Mouse (Mus musculus): ENCODE measurements around the gene Cabp1. TPM values are rescaled to one million over a fixed set of nuclear protein-coding genes. Genes with fewer than 3 reads are reported as not detected.

The Cabp1 gene
- polyA plus RNA-seq, 1 experiment from 2014 or later = 0.44 TPM

- ATAC-seq (ENCODE audit: low FRiP score, low TSS enrichment) (peak; percentile 97), DNase-seq (ENCODE audit: low spot score) (peak; percentile 93)
- peak within 1 kb of the TSS; percentile 99 for H3K4me2 ChIP-seq (replicated peaks; ENCODE audit: low read depth)
- 0 out of 2 replicates have a peak, but pooled peaks cover 3% of the 10 kb centered on the region for H3K36me3 ChIP-seq (ENCODE audit: control insufficient read depth, insufficient read depth, low read length)
- H3K9me3 ChIP-seq (ENCODE audit: control insufficient read depth, low read length) = no peaks in the 10 kb centered on the region
- peak within 1 kb of the TSS; percentile 92 for H3K4me3 ChIP-seq (ENCODE audit: low read depth, low read length)
- 0 out of 2 replicates have a peak within 1 kb of the TSS, but pooled peaks have one; percentile 35 for H3K27ac ChIP-seq (replicated peaks)
- WGBS = under 1% methylated on average over 50 of the region's 81 CpGs
- H3K4me1 ChIP-seq (replicated peaks; ENCODE audit: control insufficient read depth, insufficient read depth) = no peaks in the 10 kb centered on the region; the same call in 1 of the 2 replicates
- H3K9ac ChIP-seq (ENCODE audit: low read length) = peak within 1 kb of the TSS; percentile 83
- H3K27me3 ChIP-seq (ENCODE audit: control insufficient read depth, insufficient read depth, low read length) = no peaks in the 10 kb centered on the region
- TF ChIP-seq CTCF (IDR thresholded peaks at IDR 0.05; ENCODE audit: low read depth) = no peak
- no peak for TF ChIP-seq EP300 (optimal IDR thresholded peaks at IDR 0.05)
These were observed 59.7 kb downstream of the Cabp1 start, which contains the start of gene Unc119b for GRCm38 (mm10) chr5:115134234-115135165. Gene Unc119b, minus strand, starts transcription at chr5:115134975.

- TF ChIP-seq EP300 (optimal IDR thresholded peaks at IDR 0.05) (no peak), CTCF (IDR thresholded peaks at IDR 0.05; ENCODE audit: low read depth) (no peak)
- DNase-seq (ENCODE audit: low spot score) (no peak), ATAC-seq (ENCODE audit: low FRiP score, low TSS enrichment) (no peak)
- Histone ChIP-seq H3K4me1 (replicated peaks; ENCODE audit: control insufficient read depth, insufficient read depth) (no peaks in the 10 kb centered on the region; the same call in 1 of the 2 replicates), H3K27ac (replicated peaks) (no peak overlapping the region), H3K4me3 (ENCODE audit: low read depth, low read length) (peak overlapping the region; percentile 92), H3K9ac (ENCODE audit: low read length) (no peak overlapping the region), H3K4me2 (replicated peaks; ENCODE audit: low read depth) (peak overlapping the region; percentile 99), H3K9me3 (ENCODE audit: control insufficient read depth, low read length) (no peaks in the 10 kb centered on the region), H3K27me3 (ENCODE audit: control insufficient read depth, insufficient read depth, low read length) (no peaks in the 10 kb centered on the region), H3K36me3 (ENCODE audit: control insufficient read depth, insufficient read depth, low read length) (0 out of 2 replicates have a peak, but pooled peaks cover 3% of the 10 kb centered on the region)
- WGBS = 57% methylated on average over 6 of the region's 6 CpGs
These were observed 60.7 kb downstream of the Cabp1 start for GRCm38 (mm10) chr5:115133358-115134066.

GRCm38 (mm10) chr5:115132465-115132864, 61.7 kb downstream of the Cabp1 start:
- no peaks in the 10 kb centered on the region; the same call in 1 of the 2 replicates for H3K4me1 ChIP-seq (replicated peaks; ENCODE audit: control insufficient read depth, insufficient read depth)
- H3K36me3 ChIP-seq (ENCODE audit: control insufficient read depth, insufficient read depth, low read length) = 0 out of 2 replicates have a peak, but pooled peaks cover 3% of the 10 kb centered on the region
- H3K27ac ChIP-seq (replicated peaks) = no peak overlapping the region
- TF ChIP-seq CTCF (IDR thresholded peaks at IDR 0.05; ENCODE audit: low read depth) = no peak
- no peak overlapping the region for H3K4me2 ChIP-seq (replicated peaks; ENCODE audit: low read depth)
- H3K9ac ChIP-seq (ENCODE audit: low read length) = no peak overlapping the region
- ATAC-seq (ENCODE audit: low FRiP score, low TSS enrichment) (no peak), DNase-seq (ENCODE audit: low spot score) (no peak)
- WGBS = 91% methylated on average over 8 of the region's 8 CpGs
- no peaks in the 10 kb centered on the region for H3K9me3 ChIP-seq (ENCODE audit: control insufficient read depth, low read length)
- H3K27me3 ChIP-seq (ENCODE audit: control insufficient read depth, insufficient read depth, low read length) = no peaks in the 10 kb centered on the region
- H3K4me3 ChIP-seq (ENCODE audit: low read depth, low read length) = no peak overlapping the region

- Histone ChIP-seq H3K9ac (ENCODE audit: low read length) (no peak overlapping the region), H3K4me3 (ENCODE audit: low read depth, low read length) (no peak overlapping the region), H3K27me3 (ENCODE audit: control insufficient read depth, insufficient read depth, low read length) (no peaks in the 10 kb centered on the region), H3K9me3 (ENCODE audit: control insufficient read depth, low read length) (no peaks in the 10 kb centered on the region), H3K4me2 (replicated peaks; ENCODE audit: low read depth) (no peak overlapping the region), H3K4me1 (replicated peaks; ENCODE audit: control insufficient read depth, insufficient read depth) (peaks cover 3% of the 10 kb centered on the region; the same call in 1 of the 2 replicates), H3K27ac (replicated peaks) (no peak overlapping the region), H3K36me3 (ENCODE audit: control insufficient read depth, insufficient read depth, low read length) (peaks cover 3% of the 10 kb centered on the region; the same call in 1 of the 2 replicates)
- no peak for DNase-seq (ENCODE audit: low spot score)
- no peak for TF ChIP-seq EP300 (optimal IDR thresholded peaks at IDR 0.05)
- peak; percentile 19; the same call in 1 of the 2 replicates for TF ChIP-seq CTCF (IDR thresholded peaks at IDR 0.05; ENCODE audit: low read depth)
- no peak for ATAC-seq (ENCODE audit: low FRiP score, low TSS enrichment)
- 80% methylated on average over 6 of the region's 6 CpGs for WGBS
These were observed 64.9 kb downstream of the Cabp1 start for GRCm38 (mm10) chr5:115129328-115129727.

DNA sequence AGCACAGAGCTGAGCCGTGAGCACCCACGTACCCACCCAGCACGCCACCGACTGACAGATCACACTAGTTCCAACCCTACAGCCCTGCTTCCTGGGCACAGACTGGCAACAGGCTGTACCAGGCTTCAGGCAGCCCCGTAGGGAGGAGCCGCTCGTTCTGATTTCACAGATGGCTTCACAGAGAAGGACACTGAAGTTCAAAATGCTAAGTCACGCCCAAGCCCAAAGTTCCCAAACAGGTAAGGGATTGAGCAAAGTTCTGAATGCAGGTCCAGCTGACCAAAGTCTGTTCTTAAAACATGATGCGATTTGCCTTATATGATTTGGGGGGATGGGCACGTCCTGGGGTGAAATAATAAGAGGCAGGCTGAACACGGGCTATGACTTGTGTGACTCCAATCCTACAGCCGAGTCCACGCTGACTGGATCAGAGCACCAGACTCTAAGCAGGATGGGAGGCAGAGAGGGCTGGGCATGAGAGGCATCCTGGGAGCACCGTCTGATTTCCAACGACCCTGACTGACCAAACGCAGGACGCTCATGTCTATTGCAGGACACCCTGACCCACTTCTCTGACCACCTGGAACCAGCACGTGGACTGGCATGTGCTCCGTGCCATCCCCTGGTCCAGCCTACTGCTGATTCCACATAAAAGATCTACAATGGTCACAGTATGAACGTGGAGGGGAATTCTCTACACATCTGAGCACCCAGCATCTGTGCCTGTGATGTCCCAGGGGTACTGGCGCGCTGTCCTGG, 66.6 kb downstream of the Cabp1 start:
- Histone ChIP-seq H3K4me3 (ENCODE audit: low read depth, low read length) (no peak overlapping the region), H3K9ac (ENCODE audit: low read length) (no peak overlapping the region), H3K27ac (replicated peaks) (no peak overlapping the region), H3K36me3 (ENCODE audit: control insufficient read depth, insufficient read depth, low read length) (peaks cover 3% of the 10 kb centered on the region; the same call in 1 of the 2 replicates), H3K4me1 (replicated peaks; ENCODE audit: control insufficient read depth, insufficient read depth) (0 out of 2 replicates have a peak, but pooled peaks cover 3% of the 10 kb centered on the region), H3K9me3 (ENCODE audit: control insufficient read depth, low read length) (no peaks in the 10 kb centered on the region), H3K4me2 (replicated peaks; ENCODE audit: low read depth) (no peak overlapping the region), H3K27me3 (ENCODE audit: control insufficient read depth, insufficient read depth, low read length) (no peaks in the 10 kb centered on the region)
- ATAC-seq (ENCODE audit: low FRiP score, low TSS enrichment) = no peak
- WGBS = 92% methylated on average over 22 of the region's 22 CpGs
- DNase-seq (ENCODE audit: low spot score) = no peak
- TF ChIP-seq CTCF (IDR thresholded peaks at IDR 0.05; ENCODE audit: low read depth) (no peak), EP300 (optimal IDR thresholded peaks at IDR 0.05) (no peak)

All from stomach, postnatal 0 days (tissue).